Mouse (Mus musculus) E14TG2a.4 (cell line): ENCODE data around the gene Tnfrsf14.

Experiments used
- H3K27me3 ChIP-seq: 2 replicates; pipeline ENCODE4 v1.6.1; 2014; ENCODE audit warnings: low read length, control low read depth; ENCODE audit not compliant: insufficient read depth
- H3K36me3 ChIP-seq: 2 replicates; pipeline ENCODE4 v1.6.1; 2014; ENCODE audit warnings: low read length, control low read depth; ENCODE audit not compliant: insufficient read depth
- H3K4me1 ChIP-seq: replicated peaks from 2 replicates; pipeline ENCODE4 v1.6.1; 2014; ENCODE audit warnings: low read depth, low read length, control low read depth
- H3K4me3 ChIP-seq: replicated peaks from 2 replicates; pipeline ENCODE4 v1.5.1; 2014; ENCODE audit warnings: mild to moderate bottlenecking, low read length
- H3K9me3 ChIP-seq: 2 replicates; pipeline ENCODE4 v1.6.1; 2014; ENCODE audit warnings: low read length, control low read depth
- CTCF ChIP-seq: conservative IDR thresholded peaks from 2 replicates; pipeline ENCODE4 v1.5.1; 2014; ENCODE audit warnings: low read length
- NANOG ChIP-seq: IDR thresholded peaks from 2 replicates; pipeline ENCODE4 v1.6.1; 2014; ENCODE audit warnings: borderline replicate concordance, low read length, mixed read lengths
- POU5F1 ChIP-seq: IDR thresholded peaks from 2 replicates; pipeline ENCODE4 v1.6.1; 2014; ENCODE audit warnings: low read length, borderline replicate concordance

The Tnfrsf14 gene

GRCm38 (mm10) chr4:154904185-154905071 lies 23.9 kb downstream of the Tnfrsf14 start:
- H3K36me3 ChIP-seq = no peaks in the 10 kb centered on the region
- H3K4me1 ChIP-seq = peaks cover 38% of the 10 kb centered on the region
- H3K9me3 ChIP-seq = peaks cover under 1% of the 10 kb centered on the region; the same call in 1 of the 2 replicates
- peak overlapping the region; percentile 84 for H3K4me3 ChIP-seq
- TF ChIP-seq CTCF = no peak
- TF ChIP-seq POU5F1 = no peak
- no peak for TF ChIP-seq NANOG
- H3K27me3 ChIP-seq = no peaks in the 10 kb centered on the region

DNA sequence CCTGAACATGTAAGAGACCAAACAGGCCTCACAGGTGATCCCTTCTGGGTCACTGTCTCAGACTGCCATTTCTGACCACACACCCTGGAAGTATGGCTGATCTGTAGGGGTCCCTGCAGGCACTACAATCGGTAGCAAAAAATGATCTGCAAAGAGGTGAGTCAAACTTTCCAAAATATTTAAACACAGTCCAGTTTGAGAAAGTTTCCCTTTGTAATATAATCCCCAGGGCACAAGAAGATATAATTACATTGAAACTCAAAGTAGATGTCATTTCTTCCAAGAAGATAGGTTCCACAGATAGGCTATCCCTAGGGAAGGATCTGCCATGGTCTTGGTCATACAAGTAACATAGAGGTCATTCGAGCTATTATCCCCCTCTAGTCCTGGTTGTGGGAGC lies 26.0 kb downstream of the Tnfrsf14 start:
- H3K9me3 ChIP-seq = no peaks in the 10 kb centered on the region
- TF ChIP-seq CTCF = no peak
- TF ChIP-seq POU5F1 = no peak
- no peak for TF ChIP-seq NANOG
- H3K27me3 ChIP-seq = peaks cover 6% of the 10 kb centered on the region; the same call in 1 of the 2 replicates
- peaks cover 43% of the 10 kb centered on the region for H3K4me1 ChIP-seq
- 0 out of 2 replicates have a peak, but pooled peaks cover under 1% of the 10 kb centered on the region for H3K36me3 ChIP-seq
- H3K4me3 ChIP-seq = no peak overlapping the region

DNA sequence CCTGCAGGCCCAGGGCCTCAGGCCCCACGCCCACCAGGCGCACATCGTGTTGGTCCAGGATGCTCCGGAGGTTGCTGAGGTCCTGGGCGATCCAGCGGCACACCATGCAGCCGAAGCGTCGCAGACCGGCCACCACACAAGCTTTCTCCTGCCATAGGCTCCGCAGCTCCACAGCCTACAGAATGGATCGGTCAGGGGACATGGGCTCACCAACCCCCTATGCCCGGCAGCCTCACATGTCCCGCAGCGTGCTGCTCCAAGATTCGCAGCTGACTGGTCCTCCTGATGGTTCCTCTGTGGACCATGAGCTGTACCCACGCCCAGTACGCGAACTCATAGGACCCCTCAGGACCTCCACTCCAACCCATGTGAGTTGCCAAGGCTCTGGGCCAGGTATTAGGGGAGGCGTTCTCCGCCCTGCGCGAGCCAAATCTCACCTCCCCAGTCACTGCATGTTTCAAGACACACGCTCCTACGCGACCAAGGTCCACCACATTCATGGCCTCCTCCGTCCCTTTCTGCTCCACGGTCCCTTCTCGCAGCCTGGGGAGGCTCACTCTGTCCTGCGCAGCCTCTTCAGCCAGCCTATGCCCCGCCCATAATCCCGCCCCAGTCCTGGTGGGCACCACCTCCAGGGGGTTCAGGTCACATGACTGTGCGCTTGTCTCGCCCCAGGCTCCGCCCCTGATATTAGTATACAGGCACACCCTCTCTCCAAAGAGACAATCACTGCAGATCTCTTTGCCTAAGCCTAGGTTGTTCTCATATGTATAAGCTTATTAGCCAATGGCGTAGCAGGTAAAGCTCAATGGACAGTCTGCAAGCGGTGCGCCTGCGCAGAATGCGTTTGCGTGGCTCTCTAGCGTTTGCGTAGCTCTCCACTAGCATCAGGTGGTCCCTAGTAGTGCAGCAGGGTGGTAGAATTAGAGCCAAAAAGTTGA lies 29.6 kb downstream of the Tnfrsf14 start, which contains the start of gene Fam213b:
Fam213b (minus strand) TSS at position 630 of the 941 bp plus-strand sequence.
- peaks cover 41% of the 10 kb centered on the region for H3K4me1 ChIP-seq
- peaks cover 18% of the 10 kb centered on the region for H3K36me3 ChIP-seq
- H3K27me3 ChIP-seq = peaks cover 30% of the 10 kb centered on the region
- no peaks in the 10 kb centered on the region for H3K9me3 ChIP-seq
- TF ChIP-seq NANOG (no peak), CTCF (no peak), POU5F1 (no peak)
- peak within 1 kb of the TSS; percentile 81 for H3K4me3 ChIP-seq

- TF ChIP-seq NANOG (no peak), CTCF (no peak), POU5F1 (no peak)
- H3K27me3 ChIP-seq = peaks cover 37% of the 10 kb centered on the region
- H3K36me3 ChIP-seq = peaks cover 18% of the 10 kb centered on the region
- no peaks in the 10 kb centered on the region for H3K9me3 ChIP-seq
- H3K4me1 ChIP-seq = peaks cover 35% of the 10 kb centered on the region
- peak overlapping the region; percentile 81 for H3K4me3 ChIP-seq
These were observed 30.5 kb downstream of the Tnfrsf14 start for GRCm38 (mm10) chr4:154897676-154898465.

GRCm38 (mm10) chr4:154895549-154895948 lies 32.8 kb downstream of the Tnfrsf14 start:
- no peak for TF ChIP-seq CTCF
- no peak for TF ChIP-seq POU5F1
- TF ChIP-seq NANOG = no peak
- H3K27me3 ChIP-seq = peaks cover 48% of the 10 kb centered on the region
- peaks cover 51% of the 10 kb centered on the region for H3K4me1 ChIP-seq
- peaks cover 18% of the 10 kb centered on the region for H3K36me3 ChIP-seq
- H3K9me3 ChIP-seq = no peaks in the 10 kb centered on the region
- peak overlapping the region; percentile 60 for H3K4me3 ChIP-seq

DNA sequence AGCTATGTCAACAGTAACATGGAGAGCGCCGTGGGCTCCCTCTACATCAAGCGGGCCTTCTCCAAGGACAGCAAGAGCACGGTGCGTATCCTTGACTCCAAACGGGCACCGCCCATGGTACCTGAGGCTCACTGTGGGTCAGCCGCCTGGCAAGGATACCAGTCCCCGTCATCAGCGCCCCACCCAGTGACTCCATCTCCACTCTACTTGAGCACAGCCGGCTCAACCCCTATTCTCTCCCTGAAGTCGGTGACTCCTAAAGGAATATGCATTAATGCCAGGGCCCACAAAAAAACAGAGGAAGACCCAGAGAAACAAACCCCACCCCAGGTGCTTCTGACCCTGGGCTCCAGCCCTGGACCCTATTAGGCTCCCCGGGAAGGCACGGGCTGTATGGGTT lies 37.5 kb downstream of the Tnfrsf14 start:
- Histone ChIP-seq H3K9me3 (no peaks in the 10 kb centered on the region), H3K36me3 (0 out of 2 replicates have a peak, but pooled peaks cover 3% of the 10 kb centered on the region), H3K4me1 (peaks cover 44% of the 10 kb centered on the region), H3K27me3 (peaks cover 43% of the 10 kb centered on the region), H3K4me3 (peak overlapping the region; percentile 49)
- TF ChIP-seq NANOG (no peak), POU5F1 (no peak), CTCF (no peak)

- H3K4me1 ChIP-seq = peaks cover 46% of the 10 kb centered on the region
- TF ChIP-seq NANOG = no peak
- no peak for TF ChIP-seq POU5F1
- no peak for TF ChIP-seq CTCF
- H3K4me3 ChIP-seq = no peak overlapping the region
- no peaks in the 10 kb centered on the region for H3K9me3 ChIP-seq
- H3K36me3 ChIP-seq = no peaks in the 10 kb centered on the region
- H3K27me3 ChIP-seq = peaks cover 39% of the 10 kb centered on the region
These were observed 40.6 kb downstream of the Tnfrsf14 start for GRCm38 (mm10) chr4:154887593-154888250.
